Mouse (Mus musculus) left cerebral cortex, postnatal 36 days (tissue): Measurements from ENCODE around the gene Ctps. TPM values are rescaled to one million over a fixed set of nuclear protein-coding genes. Genes with fewer than 3 reads are reported as not detected.

ENCODE experiments used
- DNase-seq, 2 experiments: peaks; one replicate each; pipeline ENCODE4 v3.0.0; 2021 to 2022; ENCODE audit warnings: low spot score in 2 of 2, mixed read lengths in 1 of 2
- intact Hi-C: fragments of 180-260 bp; cut with DNase I; formaldehyde crosslinking; loops from one replicate; pipeline ENCODE4 v1.15.1; 2025
- total RNA-seq, 2 experiments: library from RNA; stranded (reverse); gene quantifications; 2 replicates each; pipeline ENCODE4 v1.2.3; 2021

The Ctps gene
- total RNA-seq, 2 experiments from 2014 or later = 42.7 to 46.1 TPM

DNA sequence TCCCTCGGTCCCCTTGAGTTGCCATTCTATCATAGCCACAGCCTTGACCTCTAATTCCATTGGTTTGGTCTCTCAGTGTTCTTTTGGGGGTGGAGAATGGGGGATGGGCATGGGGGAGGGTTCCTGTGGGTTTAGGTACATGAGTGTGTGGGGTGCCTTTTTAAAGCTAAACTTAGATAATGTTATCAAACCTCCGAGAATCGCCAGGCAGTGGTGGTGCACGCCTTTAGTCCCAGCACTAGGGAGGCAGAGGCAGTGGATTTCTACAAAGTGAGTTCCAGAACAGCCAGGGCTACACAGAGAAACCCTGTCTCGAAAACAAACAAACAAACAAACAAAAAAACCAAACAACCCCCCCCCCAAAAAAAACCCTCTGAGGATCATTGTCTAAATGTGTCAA lies 10.8 kb upstream of the Ctps start:
- intact Hi-C loops = no loop called here
- no peak for DNase-seq

DNA sequence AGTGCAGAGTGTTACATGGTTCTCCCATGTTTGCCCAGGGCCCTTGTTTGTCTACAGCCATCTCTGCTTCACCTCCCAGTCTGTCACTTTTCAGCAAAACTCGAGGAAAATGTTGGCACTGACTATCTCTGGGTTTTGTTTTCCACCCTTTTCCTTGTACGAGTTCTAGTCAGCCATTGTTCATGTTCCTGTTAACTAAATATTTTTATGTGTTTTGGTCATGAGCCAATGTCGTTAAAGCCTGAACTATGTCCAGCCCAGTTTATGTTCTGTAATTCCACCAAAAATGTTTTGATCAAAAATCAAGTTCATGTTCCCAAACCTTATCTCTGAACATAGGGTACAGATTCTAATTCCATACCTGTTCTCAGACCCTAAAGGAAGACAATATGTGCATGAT lies 1.6 kb upstream of the Ctps start:
- intact Hi-C loops = no loop called here
- no peak for DNase-seq

DNA sequence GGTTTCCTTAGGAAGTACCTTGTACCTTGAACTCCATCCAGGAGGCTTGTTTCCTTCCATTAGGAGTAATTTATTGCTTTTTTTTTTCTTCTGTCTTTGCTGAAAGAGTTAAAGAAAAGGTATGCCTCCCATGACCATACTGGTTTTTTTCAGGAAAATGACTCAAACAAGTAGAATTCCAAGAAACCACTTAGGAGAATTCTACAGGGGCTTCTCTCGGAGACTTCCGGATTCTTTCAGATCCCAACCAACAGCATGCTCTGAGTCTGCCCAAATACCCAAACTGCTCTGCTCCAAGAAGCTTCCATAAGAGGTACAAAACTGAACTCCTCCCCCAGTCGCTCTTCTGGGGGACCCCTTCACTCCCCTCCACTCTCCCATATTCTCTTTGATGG lies 991 bp upstream of the Ctps start:
- DNase-seq = no peak
- intact Hi-C loops = no loop called here

DNA sequence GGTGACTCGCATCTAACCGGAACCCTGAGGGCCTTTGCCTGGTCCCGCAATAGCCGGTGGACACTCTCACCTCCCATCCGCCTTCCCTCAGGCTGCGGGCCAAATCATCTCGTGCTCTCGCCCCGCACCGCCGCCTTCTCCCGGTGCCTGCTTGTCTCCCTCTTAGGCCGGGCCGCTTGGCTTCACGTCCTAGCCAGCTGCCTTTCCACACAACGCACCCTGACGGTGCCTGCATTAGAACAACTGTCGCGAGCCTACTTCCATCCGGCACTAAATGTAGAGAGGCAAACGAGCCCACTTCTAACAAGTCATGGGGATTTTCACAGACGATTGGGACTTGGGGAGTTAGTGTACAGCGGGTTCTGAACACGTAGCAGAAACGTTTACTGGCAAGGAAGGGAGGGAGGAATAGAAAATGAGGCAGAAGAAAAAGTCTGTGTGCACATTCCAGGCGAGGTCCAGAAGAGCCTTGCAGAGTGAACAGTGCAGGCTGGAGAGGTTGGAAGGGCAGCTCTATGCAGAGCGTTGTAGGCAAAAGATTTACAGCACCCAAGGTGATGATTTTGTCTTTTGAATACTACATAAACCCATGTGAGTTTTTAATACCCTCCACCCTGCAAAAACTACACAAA lies 478 bp upstream of the Ctps start:
- DNase-seq = no peak
- intact Hi-C loops = no loop called here

DNA sequence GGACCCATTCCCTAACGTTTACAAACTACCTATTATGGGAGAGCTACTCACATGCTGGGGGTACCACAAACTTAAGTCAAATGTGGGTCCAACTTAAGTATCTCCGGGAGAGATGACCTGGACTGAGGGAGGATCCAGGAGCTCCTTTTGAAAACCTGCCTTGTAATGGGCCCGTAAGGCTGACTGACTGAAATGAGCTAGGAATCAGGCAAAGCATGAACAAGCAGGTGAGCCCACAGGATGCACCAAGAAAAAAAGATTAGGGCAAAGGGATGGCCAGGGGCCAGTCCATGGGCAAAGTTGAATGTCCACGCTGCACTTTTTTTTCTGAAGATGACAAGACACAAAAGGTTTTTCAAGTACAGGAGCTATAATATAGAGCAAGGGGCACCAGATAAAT lies 1.1 kb downstream of the Ctps start:
- intact Hi-C loops = no loop called here
- DNase-seq = no peak

DNA sequence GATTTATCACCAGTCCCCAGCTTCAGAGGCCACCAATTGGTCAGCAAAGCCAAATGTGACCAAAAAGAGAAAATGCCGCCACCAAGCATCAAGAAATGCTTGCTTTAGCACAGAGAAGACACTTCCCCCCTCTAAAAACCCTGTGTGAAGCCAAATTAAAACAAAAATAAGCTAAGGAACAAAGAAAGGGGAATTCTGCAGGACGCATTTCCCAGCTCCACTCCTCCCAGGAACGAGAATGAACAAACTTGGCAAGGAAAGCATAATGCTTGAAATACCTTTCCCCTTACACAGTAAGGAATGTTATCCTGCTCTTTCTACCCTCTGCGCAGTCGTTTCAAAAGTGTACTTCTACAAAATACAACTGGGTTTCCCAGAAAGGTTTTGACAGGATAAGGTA lies 2.1 kb downstream of the Ctps start:
- intact Hi-C loops = no loop called here
- no peak for DNase-seq

DNA sequence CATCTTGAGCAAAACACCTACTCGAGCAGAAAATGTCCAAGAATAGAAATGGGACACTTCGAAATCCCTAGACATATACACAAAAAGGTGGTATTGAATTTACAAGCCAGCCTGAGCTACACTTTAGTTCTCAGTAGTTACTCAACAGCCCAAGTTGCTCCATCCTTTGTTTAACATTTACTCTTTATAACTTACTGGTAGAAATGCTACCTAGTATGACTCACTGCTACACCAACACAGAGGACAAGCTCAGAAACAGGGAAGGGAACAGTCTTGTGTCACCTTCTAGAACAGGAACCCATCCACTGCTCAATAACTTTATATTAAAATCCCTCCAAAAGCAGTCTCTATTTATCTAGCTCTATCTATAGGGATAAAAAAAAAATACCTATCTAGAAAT lies 4.3 kb downstream of the Ctps start:
- no peak for DNase-seq
- intact Hi-C loops = no loop called here

DNA sequence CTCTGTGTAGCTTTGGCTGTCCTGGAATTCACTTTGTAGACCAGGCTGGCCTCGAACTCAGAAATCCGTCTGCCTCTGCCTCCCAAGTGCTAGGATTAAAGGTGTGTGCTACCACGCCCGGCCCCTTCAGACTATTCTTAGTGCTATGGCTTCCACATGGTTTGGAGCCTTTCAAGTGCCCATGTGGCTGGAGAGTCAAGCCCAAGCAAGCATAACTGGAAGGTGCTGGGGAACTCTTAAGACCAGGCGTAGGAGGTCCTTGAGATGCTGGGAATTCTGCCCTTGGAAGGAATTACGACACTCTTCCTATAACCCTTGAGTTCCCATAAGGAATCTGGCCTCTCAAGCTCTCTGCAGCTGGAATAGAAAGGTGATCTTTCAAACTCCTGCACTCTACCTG lies 13.5 kb downstream of the Ctps start:
- DNase-seq = no peak
- intact Hi-C loops = no loop called here

DNA sequence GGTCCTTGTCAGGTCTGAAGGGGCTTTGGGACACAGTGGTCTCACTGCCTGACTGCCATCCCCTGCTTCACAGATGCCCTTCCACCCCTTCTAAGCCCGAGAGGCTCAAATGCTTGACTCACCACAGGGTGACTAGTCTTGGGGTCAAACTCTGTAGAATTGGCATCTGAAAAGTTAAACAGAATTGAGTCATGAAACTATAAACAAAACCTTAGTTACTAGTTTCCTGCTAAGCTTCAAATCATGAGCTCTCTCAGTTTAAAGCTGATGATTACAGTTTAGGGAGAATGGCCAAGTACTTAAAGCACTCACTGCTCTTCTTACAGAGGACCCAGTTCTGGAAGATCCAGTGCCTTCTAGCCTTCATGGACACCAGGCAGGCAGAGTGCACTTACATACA lies 25.2 kb downstream of the Ctps start:
- intact Hi-C loops = no loop called here
- DNase-seq = no peak

DNA sequence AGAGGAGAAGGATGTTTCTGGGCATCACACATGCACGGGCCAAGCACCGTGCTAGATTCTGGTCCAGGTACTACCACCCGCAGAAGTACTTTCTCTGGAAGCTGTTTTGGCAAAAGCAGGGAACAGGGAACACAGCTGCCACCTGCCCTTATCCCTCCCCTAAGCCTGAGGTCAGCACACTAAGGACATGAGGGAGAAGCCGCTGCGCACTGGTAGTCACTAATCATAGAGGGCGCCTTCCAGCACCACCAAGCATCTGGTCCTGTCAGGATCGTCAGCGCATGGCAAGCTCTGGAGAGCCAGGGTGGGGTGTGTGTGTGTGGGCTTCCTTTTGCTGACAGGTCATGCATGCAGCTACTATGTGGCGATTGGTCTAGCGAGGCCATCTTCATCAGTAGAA lies 31.4 kb downstream of the Ctps start:
- intact Hi-C loops = no loop called here

DNA sequence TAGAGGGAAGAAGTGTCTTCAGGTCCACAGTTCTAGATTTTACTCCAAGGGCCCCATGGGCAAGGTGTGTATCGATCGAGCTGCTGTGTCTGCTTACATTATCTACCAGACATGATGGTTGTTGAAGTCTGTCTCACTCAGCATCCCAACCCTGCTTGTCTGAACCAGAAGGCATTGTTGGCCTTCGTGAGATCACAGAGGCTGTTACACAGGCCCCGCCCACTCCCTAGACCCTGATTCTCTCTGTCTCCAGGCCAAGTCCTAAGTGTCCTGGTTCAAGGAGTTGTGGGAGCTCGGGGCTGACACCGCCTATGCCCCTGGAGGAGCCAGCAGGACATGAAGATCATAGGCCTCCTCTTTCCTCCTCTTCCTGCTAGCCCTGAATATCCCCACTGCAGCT lies 38.1 kb downstream of the Ctps start, which contains the start of gene Slfnl1:
Gene Slfnl1, plus strand, starts transcription at position 246 of the 400 bp plus-strand sequence.
- no peak for DNase-seq
- intact Hi-C loops = no loop called here

More for the DNA sequence above, 31.4 kb downstream of the Ctps start:
- no peak for DNase-seq

DNA sequence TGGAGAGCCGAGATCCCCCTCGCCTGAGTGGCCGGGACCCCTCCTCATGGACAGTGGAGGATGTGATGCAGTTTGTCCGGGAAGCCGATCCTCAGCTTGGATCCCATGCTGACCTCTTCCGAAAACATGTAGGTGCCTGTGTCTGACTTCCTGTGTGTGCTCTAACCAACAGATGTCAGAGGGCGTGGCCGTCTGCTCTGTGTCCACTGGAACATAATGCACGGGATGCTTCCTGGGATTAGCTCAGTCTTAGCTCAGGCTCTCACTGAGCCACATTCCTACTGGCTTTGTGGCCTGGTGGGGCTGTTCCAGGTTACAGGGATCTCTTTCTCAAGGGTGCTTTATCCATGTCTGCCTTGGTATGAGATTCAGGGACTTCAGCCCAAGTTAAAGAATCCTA lies 41.9 kb downstream of the Ctps start:
- intact Hi-C loops = no loop called here
- DNase-seq = no peak

DNA sequence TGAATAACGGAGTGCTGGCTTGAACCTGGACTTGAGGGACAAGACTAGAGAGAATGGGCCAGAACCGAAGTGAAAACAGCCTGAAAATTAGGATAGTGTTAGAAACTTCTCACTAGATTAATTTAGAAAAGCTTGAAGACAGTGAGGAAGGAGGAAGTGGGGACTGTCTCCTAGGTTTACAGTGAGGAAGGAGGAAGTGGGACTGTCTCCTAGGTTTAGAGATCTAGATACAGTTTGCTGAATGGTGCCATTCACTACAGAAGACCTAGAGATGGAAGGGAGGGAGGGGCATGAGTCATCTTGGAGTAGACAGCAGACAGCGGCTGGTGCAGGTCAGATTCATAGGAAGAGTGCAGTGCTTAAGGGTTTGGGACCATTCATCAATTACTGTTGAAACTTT lies 47.0 kb downstream of the Ctps start:
- intact Hi-C loops = no loop called here
- DNase-seq = no peak

DNA sequence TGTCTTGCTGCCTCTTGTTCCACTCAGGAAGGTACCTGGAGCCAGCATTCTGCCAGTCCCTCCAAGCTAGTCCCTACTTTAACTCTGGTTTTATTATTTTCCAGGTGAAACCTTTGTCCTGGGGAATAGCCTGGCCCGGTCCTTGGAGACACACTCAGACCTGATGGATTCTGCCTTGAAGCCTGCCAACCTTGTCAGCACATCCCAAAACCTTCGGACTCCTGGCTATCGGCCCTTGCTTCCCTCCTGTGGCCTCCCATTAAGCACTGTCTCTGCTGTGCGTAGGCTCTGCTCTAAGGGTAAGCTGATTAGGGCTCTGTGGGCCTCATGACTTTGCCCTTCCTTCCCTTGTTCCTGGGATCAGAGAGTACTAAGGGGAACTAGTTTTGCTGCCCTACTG lies 47.7 kb downstream of the Ctps start:
- no peak for DNase-seq
- intact Hi-C loops = no loop called here

DNA sequence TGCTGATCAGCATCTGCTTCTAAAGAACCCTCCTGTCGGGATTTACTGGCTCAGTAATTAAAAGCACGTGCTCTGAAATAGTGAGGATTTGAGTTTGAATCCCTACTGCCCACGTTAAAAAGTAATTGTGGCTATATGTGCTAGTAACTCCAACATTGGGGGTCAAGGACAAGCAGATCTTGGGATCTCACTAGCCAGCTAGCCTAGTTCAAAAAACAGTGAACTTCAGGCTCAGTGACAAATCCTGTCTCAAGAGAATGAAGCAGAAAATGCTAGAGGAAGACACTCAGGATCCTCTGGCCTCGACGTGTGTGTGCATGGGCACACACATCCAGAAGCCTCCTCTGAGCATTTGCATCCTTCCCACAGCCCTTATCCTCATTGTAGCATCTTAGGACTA lies 48.3 kb downstream of the Ctps start:
- DNase-seq = no peak
- intact Hi-C loops = no loop called here

DNA sequence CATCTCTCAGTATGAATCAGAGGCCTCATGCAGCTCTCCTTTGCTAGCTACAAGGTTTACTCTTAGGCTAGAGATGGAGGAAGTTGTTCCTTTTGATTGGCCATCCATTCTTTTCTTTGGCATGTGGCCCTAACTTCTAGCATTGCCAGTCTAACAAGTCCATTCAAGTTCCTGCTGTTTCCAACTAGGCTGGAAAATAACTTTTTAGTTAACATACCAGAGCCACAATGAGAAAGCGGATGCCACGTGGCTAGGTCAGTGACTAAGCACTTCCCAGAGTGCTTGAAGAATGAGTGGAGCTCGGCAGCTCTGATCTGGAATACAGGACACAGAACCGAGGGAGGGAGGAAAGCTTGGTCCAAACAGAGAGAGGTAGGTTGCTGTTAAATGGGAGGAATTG lies 52.7 kb downstream of the Ctps start:
- DNase-seq = no peak
- intact Hi-C loops = no loop called here

DNA sequence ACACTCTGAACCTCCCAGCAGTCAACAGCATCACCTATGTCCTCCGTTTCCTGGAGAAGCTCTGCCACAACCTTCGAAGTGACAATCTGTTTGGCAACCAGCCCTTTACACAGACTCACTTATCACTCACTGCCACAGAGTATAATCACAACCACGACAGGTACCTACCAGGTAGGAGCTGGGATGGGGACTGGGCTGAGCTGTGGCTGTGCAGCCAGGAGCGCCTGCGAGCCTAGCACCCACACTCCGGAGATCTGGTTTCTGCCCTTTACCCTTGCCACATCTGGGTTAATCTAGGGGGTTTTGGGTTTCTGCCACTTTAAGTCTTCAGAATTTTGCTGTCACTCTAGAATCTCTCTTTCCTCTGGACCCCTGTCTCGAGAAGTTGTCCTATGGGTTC lies 53.2 kb downstream of the Ctps start:
- no peak for DNase-seq
- intact Hi-C loops = no loop called here

DNA sequence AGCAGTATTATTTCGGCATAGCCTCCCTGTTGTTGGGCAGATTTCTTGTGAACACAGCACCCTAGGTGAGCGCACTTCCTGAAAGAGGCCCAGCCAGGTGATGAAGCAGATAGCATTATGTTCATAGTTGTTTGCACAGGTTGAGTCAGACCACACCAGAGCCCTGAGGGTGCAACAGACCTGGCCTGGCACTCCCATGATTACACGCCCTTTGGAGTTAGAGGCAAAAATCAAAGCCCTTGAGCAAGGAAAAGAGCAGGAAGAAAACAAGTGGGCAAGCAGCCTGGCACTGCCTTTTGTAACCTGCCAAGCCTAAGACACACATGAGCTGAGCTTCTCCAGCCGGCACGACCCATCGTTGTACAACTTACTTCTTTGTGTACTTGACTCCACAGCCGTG lies 53.6 kb downstream of the Ctps start:
- no peak for DNase-seq
- intact Hi-C loops = no loop called here

DNA sequence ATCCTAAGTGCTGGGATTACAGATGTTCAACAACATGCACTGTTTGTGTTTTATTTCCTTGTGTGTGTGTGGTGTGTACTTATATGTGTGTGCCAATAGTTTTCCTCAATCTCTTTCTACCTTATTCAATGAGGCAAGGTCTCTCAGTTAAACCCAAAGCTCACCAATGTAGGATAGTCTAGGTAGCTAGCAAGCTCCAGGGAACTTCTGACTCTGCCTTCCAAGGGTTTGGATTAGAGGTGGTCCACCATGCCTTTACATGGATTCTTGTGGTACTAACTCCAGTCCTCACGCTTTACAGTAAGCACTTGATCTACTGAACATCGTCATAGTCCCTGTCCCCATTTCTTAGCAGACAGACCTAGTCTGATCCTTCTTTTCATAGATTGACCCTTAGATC lies 55.7 kb downstream of the Ctps start:
- DNase-seq = no peak
- intact Hi-C loops = no loop called here

DNA sequence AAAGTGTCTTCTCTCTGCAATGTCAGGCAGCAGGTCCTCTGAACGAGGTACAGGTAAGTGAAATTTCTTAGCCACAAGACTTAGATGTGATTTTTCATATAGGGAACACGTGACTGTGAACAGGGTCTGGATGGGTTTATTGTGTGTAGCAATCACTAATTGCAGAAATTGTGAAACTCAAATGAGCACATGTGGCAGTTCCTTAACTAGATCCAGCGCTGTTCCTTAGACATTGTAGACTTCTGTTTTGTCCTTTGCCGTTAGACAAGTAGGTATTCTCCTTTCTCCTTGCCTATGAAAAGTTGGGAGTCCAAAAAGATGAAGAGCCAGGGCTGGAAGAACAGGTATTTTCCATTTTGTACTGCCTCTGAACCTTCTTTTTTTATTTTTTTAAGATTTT lies 58.9 kb downstream of the Ctps start:
- intact Hi-C loops = no loop called here
- no peak for DNase-seq

DNA sequence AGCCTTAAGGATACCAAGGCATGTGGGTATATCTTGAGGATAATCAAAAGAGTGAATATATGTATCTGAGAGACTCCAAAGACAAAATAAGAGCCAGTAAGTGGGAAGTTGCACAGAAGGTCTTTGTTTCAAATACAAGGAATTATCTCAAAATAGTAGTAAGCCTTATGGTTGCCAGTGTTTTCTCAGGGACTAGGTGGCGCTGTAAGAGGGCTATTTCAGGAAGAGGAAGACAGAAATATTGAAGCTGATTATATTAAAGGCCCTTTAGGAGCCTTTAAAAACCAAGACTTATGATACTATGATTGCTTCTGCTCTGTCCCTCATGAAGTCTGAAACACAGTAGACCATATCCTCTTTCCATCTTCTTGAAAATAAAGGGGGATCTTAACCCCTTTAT lies 63.1 kb downstream of the Ctps start:
- intact Hi-C loops = no loop called here
- no peak for DNase-seq
